Mouse (Mus musculus) macrophage (primary cell): ENCODE measurements around the gene Nosip. TPM values are rescaled to one million over a fixed set of nuclear protein-coding genes. Genes with fewer than 3 reads are reported as not detected.
A peak's percentile ranks its signal among the peaks of the same experiment; 100 is the strongest.
"Not testable (repeated sequence)": the region's sequence is repeated elsewhere in the genome, so short reads cannot be mapped to it uniquely, and the experiment has no call there.

ENCODE experiments used
- H3K27ac ChIP-seq: fragments of 350-480 bp; formaldehyde crosslinking; 2 replicates; pipeline ENCODE4 v1.9.0; 2021
- H3K36me3 ChIP-seq: fragments of 350-480 bp; formaldehyde crosslinking; 2 replicates; pipeline ENCODE4 v1.9.0; 2021; ENCODE audit errors: inconsistent target
- H3K4me3 ChIP-seq: fragments of 350-480 bp; formaldehyde crosslinking; 2 replicates; pipeline ENCODE4 v1.9.0; 2021; ENCODE audit errors: inconsistent target
- H3K79me2 ChIP-seq: fragments of 350-480 bp; formaldehyde crosslinking; 2 replicates; pipeline ENCODE4 v1.9.0; 2021; ENCODE audit errors: inconsistent target
- WGBS: methylation state at CpG from one replicate; pipeline ENCODE4 v1.1.7; 2026; ENCODE audit warnings: inconsistent platforms; ENCODE audit not compliant: missing documents; 5-methylcytosine and 5-hydroxymethylcytosine counted together
- polyA plus RNA-seq: library from polyadenylated mRNA; stranded (reverse); fragments of 250-400 nt; gene quantifications from 3 replicates; pipeline ENCODE4 v1.2.4, GENCODE M21; 2018; ENCODE audit warnings: inconsistent platforms

Nosip gene
- polyA plus RNA-seq, 1 experiment from 2014 or later, result 40.1 TPM

DNA sequence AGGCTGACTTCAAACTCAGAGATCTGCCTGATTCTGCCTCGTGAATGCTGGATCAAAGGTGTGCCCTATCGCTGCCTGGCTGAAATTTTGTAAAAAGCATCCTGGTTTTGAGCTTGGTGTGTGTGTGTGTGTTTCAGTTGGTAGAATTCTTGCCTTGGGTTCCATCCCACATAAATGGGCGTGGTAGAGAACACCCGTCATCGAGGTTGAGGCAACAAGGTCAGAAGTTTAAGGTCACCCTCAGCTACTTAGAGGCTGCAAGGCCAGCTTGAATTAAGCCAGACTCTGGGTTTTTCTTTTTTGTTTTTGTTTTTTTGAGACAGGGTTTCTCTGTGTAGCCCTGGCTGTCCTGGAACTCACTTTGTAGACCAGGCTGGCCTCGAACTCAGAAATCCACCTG is 56.1 kb downstream of the Nosip start:
- Histone ChIP-seq H3K36me3 (peaks cover 32% of the 10 kb centered on the region), H3K4me3 (no peak overlapping the region), H3K27ac (no peak overlapping the region), H3K79me2 (peaks cover 9% of the 10 kb centered on the region)
- 93% methylated on average over 5 of the region's 6 CpGs for WGBS

DNA sequence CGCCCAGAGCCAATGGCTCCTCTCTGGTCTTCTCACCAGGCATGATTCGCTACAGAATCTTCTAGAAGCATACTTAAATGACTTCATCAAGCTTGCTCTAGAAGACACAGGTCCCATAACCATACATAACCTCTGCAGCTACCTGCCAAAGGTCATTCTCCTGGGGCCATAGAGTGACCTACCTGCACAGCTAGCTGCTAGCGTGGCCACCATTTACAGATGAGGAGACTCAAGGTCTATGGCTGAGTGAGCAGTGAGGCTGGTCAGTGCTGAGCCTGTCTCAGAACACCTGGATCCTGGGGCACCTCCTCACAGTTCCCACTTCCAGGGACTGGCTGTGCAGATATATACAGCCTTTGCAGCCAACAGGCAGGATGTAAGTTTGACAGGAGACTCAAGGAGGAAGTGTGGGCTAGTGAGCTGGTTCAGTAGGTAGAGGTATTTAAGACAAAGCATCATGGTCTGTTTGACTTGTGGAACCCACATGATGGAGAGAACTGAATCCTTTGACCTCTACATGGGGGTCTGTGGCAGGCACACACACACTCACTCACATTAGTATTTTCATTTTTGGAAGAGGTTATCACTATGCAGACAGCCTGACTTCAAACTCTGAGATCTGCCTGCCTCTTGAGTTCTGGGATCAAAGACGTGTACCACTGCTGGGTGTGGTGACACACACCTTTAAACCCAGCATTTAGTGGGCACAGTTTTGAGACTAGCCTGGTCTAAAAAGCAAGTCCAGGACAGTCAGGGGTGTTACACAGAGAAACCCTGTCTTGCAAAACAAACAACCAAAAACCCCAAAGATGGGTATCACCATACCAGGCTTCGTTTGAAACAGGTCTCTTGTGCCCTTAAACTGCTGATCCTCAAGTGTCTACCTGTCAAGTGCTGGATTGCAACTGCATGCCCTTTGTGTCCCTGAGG is 57.8 kb downstream of the Nosip start:
- no peak overlapping the region for H3K4me3 ChIP-seq
- H3K27ac ChIP-seq, result no peak overlapping the region
- peaks cover 32% of the 10 kb centered on the region for H3K36me3 ChIP-seq
- H3K79me2 ChIP-seq, result peaks cover 17% of the 10 kb centered on the region
- 84% methylated on average over 5 of the region's 5 CpGs for WGBS

DNA sequence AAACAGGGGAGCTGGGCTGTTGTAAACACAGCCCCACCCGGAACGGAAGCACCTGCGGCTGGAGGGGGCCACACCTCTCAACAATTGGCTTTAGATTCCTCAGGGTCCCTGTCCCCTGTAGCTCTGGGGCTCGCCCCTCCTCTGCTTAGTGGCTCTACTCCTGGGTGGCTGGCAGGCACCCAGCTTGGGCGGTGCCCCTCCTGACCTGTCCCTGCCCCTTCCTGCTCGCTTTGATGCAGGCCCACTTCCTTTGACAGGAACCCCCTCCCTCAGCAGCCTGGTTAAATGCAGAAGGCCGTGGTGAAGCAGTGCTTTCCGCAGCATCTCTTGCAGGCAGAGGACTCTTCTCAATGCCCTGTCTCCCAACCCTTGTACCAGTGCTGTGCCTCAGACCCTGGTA is 59.2 kb downstream of the Nosip start:
- 22% methylated on average over 7 of the region's 8 CpGs for WGBS

DNA sequence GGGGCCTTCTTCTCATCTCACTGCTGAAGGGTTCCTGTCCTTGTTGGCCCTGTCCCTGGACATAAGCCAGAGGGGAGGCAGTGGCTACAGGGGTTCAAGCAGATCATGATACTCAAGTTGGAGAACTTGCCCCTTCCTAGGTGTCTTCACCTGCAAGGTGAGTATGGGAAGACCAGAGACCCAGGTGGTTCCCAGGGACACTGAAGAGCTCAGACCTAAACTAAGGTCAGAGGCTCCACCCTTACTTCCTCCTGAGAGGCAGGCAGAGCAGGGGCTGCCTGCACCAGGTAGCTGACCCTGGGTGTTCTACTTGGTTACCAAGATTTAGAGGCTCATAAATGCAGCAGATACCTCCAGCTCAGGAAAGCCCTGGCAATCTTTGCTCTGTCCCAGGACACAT is 59.7 kb downstream of the Nosip start:
- Histone ChIP-seq H3K27ac (no peak overlapping the region), H3K4me3 (no peak overlapping the region), H3K79me2 (peaks cover 27% of the 10 kb centered on the region), H3K36me3 (peaks cover 51% of the 10 kb centered on the region)

More for the DNA sequence above, 59.2 kb downstream of the Nosip start:
- Histone ChIP-seq H3K27ac (no peak overlapping the region), H3K36me3 (peaks cover 46% of the 10 kb centered on the region), H3K4me3 (no peak overlapping the region), H3K79me2 (peaks cover 21% of the 10 kb centered on the region)

DNA sequence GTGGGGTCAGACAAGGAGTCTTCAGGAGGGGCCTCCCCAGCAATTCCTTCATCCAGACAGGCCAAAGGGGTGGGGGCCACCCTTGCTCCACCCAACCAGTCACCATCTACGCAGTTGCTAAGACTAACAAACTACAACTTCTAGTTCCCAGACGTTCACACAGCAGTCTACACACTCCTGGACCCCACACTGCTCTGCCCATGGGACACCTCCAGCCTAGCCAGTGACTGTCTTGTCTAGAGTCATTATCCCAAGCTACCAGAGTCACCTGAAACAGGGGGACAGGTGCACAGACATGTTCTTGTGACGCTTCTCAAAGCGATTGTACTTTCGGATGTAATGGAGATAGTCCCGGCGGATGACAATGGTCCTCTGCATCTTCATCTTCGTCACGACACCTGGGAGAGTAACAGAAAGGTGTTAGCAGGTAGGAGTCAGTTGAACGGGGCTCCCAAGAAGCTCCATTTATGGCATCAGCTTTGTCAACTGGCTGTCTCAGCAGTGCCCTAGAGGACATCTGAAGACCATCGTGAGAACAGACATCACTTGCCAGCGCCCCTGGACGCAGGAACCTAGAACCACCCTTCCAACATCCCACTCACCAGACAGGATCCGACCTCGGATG is 60.4 kb downstream of the Nosip start:
- peaks cover 53% of the 10 kb centered on the region for H3K36me3 ChIP-seq
- peak overlapping the region; percentile 95 for H3K27ac ChIP-seq
- H3K4me3 ChIP-seq, result peak overlapping the region; percentile 99
- peaks cover 34% of the 10 kb centered on the region for H3K79me2 ChIP-seq
- 67% methylated on average over 13 of the region's 15 CpGs for WGBS

DNA sequence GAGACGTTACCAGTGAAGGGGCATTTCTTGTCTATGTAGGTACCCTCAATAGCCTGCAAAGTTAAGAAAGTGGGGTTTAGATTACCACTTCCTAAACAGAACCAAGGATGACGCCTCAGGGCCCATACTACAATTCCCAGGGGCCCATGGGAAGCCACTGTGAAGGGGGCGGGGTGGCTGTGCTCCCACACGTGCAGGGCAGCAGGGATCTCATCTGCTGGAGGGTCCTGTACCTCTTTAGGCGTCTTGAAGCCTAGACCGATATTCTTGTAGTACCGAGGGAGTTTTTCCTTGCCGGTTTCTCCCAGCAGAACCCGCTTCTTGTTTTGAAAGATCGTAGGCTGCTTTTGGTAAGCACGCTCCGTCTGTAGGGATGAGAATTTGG is 60.9 kb downstream of the Nosip start:
- WGBS, result 7% methylated on average over 12 of the region's 12 CpGs
- Histone ChIP-seq H3K27ac (peak overlapping the region; percentile 95), H3K4me3 (peak overlapping the region; percentile 99), H3K79me2 (peaks cover 39% of the 10 kb centered on the region), H3K36me3 (peaks cover 53% of the 10 kb centered on the region)

DNA sequence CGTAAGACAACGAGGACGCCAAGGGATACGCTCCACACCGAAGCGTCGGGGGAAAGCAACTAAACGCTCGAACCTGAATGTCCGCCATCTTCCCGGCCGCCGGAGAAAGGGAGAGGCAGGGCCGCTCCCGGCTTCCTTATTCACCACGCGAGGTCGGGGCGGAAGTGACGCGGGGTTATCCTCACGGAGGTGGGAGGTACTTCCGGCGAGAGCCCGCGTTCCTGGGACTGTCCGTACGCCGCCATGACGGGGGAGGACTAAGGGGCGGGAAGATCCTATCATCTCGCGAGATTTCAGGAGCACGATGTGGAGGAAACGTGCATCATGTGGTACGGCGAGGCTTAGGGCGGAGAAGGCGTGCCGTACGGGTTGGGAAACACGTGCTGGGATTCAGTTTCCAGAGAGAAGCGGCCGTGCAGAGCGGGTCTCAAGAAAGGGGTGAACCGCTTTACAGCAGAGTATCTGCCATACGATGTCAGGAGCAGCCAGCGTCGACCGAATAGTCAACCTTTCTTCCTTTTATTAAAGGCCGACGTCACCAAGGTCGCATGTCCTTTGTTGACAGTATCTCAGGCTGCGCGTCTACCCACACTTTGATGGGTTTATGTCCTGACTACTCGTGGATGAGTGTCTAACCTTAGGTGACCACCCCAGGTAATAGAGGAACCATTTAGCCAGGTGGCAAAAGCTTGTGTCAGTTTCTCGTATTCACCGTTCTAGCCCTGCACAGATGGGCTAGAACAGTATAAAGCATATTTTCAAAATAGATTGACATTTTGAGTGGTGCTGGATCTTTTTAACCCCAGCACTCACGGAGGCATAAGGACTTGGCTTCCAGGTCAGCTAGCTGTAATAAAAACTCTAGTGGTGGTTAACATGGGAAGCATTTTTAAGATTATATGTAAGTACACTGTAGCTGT is 62.3 kb downstream of the Nosip start, which contains the start of gene Rps11:
Gene Rps11, minus strand, starts transcription at position 216 of the 920 bp plus-strand sequence.
- H3K79me2 ChIP-seq, result peaks cover 43% of the 10 kb centered on the region
- peak within 1 kb of the TSS; percentile 99 for H3K4me3 ChIP-seq
- peaks cover 53% of the 10 kb centered on the region for H3K36me3 ChIP-seq
- WGBS, result 4% methylated on average over 56 of the region's 59 CpGs
- peak within 1 kb of the TSS; percentile 95 for H3K27ac ChIP-seq

DNA sequence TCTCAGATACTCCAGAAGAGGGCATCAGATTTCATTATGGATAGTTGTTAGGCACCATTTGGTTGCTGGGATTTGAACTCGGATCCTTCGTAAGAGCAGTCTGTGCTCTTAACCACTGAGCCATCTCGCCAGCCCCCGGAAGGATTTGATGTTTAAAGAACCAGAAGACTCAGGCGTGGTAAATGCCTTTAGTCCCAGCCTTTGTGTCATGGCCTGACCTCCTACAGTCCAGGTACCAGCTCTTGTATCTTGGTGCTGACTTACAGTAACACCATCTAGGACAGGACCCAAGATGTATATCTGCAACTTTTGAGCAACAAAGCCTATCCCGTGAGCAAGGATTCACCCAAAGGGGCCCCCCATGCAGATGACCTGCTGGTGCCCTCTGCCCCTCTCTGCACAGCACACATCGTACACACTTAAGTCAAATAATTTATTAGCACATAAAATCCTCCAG is 62.9 kb downstream of the Nosip start:
- peaks cover 43% of the 10 kb centered on the region for H3K79me2 ChIP-seq
- H3K27ac ChIP-seq, result peak overlapping the region; percentile 36; the same call in 1 of the 2 replicates
- H3K36me3 ChIP-seq, result peaks cover 49% of the 10 kb centered on the region
- H3K4me3 ChIP-seq, result no peak overlapping the region
- 85% methylated on average over 7 of the region's 7 CpGs for WGBS

DNA sequence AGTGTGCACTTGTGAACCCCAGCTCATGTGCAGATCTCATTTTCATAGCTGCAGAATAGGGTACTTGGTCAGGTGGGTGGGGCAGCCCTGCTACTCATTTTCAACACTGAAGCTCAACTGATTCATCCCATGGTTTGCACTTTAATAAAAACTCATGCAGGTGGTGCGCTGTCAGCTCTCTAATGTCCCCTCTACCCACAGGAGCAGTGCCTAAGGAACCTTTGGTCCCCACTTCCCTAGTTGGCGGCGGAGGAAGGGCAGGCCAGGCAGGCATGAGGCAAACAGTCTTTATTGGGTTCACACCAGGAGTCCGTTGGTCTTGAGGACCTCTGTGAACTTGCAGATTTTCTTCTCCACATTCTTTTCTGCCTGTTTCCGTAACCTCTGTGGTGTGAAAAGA is 63.4 kb downstream of the Nosip start:
- H3K27ac ChIP-seq, H3K4me3 ChIP-seq: not testable (repeated sequence)
- peaks cover 43% of the 10 kb centered on the region for H3K79me2 ChIP-seq
- WGBS, result 74% methylated on average over 5 of the region's 5 CpGs
- H3K36me3 ChIP-seq, result peaks cover 44% of the 10 kb centered on the region

DNA sequence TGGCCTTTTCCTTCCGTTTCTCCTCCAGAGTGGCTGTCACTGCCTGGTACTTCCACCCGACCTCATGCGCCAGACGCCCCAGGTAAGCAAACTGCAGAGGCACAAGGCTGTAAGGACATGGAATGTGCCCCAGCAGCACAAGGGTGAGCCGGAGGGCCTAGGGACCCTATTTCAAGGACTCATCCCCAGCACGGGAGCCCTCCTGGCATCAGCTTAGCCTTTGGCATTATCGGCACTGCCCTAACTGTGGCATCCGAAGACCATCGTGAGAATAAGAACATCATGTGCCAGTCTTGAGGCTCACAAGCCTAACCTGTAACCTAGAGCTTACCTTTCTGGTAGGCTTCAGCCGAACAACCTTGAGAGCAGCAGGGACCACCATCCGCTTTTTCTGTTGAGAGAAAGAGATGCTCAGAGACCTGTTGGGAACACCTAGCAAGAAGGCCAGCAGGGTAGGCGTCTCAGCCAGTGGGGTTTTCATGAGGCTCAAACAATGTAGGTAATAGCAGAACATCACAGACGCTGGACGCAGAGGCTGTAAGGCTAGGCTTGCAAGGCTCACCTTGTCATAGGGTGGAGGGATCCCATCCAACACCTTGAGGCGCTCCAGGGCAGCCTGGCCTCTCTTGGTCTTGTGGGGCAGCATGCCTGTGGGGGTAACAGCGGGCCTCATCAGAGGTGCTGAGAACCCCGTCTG is 64.1 kb downstream of the Nosip start:
- Histone ChIP-seq H3K27ac (peak overlapping the region; percentile 90; the same call in 1 of the 2 replicates), H3K4me3 (no peak overlapping the region), H3K79me2 (peaks cover 43% of the 10 kb centered on the region), H3K36me3 (peaks cover 38% of the 10 kb centered on the region)
- 88% methylated on average over 17 of the region's 17 CpGs for WGBS

DNA sequence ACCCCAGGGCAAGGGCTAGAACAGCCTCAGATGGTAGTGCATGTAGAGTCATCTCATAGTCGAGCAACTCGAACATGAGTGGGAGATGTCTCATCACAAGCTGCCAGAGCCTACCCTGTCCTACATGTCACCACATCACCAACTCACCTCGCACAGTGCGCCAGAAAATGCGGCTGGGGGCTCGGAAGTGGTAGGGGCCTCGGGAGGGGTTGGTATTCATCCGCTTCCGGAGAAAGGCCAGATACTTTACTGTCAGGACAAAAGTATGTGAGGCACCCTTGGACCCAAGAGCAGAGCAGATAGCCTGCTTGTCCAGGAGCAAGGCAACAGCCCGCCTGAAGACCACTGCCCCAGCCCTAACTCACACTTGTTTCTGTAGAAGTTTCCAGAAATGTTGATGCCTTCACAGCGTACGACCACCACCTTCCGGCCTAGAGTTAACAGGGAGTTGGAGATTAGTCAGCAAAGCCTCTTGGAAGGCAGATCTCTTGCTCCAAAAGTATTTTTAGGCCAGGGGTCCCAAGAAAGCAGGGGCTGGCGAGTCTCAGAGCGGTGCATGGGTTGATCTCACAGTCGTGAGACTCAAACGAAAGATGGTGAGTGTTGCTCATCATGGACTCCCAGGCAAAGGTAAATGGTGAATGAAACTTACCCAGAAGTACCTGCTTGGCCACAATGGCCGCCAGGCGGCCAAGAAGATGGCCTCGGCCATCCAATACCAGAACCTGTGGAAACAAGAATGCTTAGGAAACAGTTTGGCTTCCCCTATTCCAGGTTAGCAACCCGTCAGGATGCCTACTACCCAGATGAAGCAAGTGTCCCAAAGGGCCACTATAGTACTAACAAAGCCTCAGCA is 64.8 kb downstream of the Nosip start:
- WGBS, result 56% methylated on average over 21 of the region's 21 CpGs

More for the DNA sequence above, 64.8 kb downstream of the Nosip start:
- peaks cover 30% of the 10 kb centered on the region for H3K36me3 ChIP-seq
- H3K4me3 ChIP-seq, result peak overlapping the region; percentile 99
- peak overlapping the region; percentile 90 for H3K27ac ChIP-seq
- H3K79me2 ChIP-seq, result peaks cover 43% of the 10 kb centered on the region
